Comparison of ENCODE assay signal across 8 mouse cellular contexts in the genomic region with DNA sequence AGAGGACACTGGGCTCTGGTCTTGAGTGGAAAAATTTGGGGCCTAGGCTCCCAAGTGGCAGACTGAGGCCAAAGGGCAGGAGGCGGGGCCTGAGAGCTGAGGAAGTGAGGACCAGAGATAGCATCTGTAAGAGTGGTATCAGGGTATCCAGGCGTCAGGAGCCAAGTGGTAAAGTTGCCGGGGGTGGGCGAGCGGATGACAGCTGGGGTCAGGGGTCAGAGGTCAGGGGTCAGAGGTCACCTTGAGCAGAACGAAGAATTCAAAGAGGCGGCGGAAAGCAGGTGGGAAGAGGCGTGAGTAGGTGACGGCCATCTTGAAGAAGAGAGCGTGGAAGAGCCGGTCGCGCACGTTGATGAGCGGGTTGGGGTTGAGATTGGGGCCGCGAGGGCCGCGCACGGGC. TPM values are rescaled to one million over a fixed set of nuclear protein-coding genes. Genes with fewer than 3 reads are reported as not detected.
DNase-seq lines count a peak whose midpoint lies in the region; ATAC-seq and TF ChIP-seq lines count a peak whose summit lies in the region.

No protein-coding gene starts in this region.

- peak overlapping the region; percentile 75 for H3K4me3 ChIP-seq in heart, adult 2 months
- H3K4me3 ChIP-seq in midbrain, postnatal 0 days (ENCODE audit: low read depth, low read length) = peak overlapping the region; percentile 75

- 2% methylated on average over 12 of the region's 21 CpGs for WGBS in heart, adult 2 months
- 0% methylated on average over 16 of the region's 21 CpGs for WGBS in midbrain, postnatal 0 days

- H3K4me2 ChIP-seq in midbrain, postnatal 0 days (ENCODE audit: low read depth, low read length, poor library complexity, severe bottlenecking) = peak overlapping the region; percentile 69

- H3K4me1 ChIP-seq in heart, adult 2 months (ENCODE audit: control insufficient read depth, insufficient read depth, low read length) = peaks cover 18% of the 10 kb centered on the region
- peaks cover 17% of the 10 kb centered on the region for H3K4me1 ChIP-seq in midbrain, postnatal 0 days (ENCODE audit: insufficient read depth, low read length)

- no peak for TF ChIP-seq POLR2A in heart, adult 2 months (IDR thresholded peaks at IDR 0.05; ENCODE audit: insufficient read depth, low read depth, low read length)

- TF ChIP-seq EP300 in heart, adult 2 months (IDR thresholded peaks at IDR 0.05; ENCODE audit: insufficient read depth, low read depth, low read length) = 0 out of 2 replicates have a peak, but pooled peaks have one; percentile 16

- H3K79me2 ChIP-seq in heart, adult 2 months (replicated peaks; ENCODE audit: control insufficient read depth, insufficient read depth, low read length) = peaks cover 5% of the 10 kb centered on the region

- intact Hi-C loops in heart, adult 2 months (cut with DNase I) = loop anchor here (1.0 to 10.0 kb wide), 4 partner anchors 23 to 281 kb away; partner anchors contain the start of genes Arid3a, Dazap1, Gamt and Wdr18

- peak overlapping the region; percentile 89 for H3K27ac ChIP-seq in heart, adult 2 months
- peak overlapping the region; percentile 96 for H3K27ac ChIP-seq in midbrain, postnatal 0 days (ENCODE audit: low read depth, low read length)

- H3K9ac ChIP-seq in heart, adult 2 months (ENCODE audit: low read depth, low read length) = peak overlapping the region; percentile 87
- peak overlapping the region; percentile 89 for H3K9ac ChIP-seq in midbrain, postnatal 0 days (replicated peaks; ENCODE audit: low read length, poor library complexity, severe bottlenecking)

- no peak for ATAC-seq in cerebellum, adult (ENCODE audit: insufficient number of reproducible peaks, low FRiP score, low TSS enrichment)
- ATAC-seq in midbrain, postnatal 0 days (ENCODE audit: low FRiP score) = no peak

- no peak for TF ChIP-seq CTCF in heart, adult 2 months (IDR thresholded peaks at IDR 0.05)
- no peak for TF ChIP-seq CTCF in midbrain, postnatal 0 days (IDR thresholded peaks at IDR 0.05)

- H3K27me3 ChIP-seq in heart, adult 2 months (ENCODE audit: control insufficient read depth, insufficient read depth, low read length) = no peaks in the 10 kb centered on the region
- H3K27me3 ChIP-seq in midbrain, postnatal 0 days (ENCODE audit: insufficient read depth, low read length) = peaks cover 10% of the 10 kb centered on the region

- H3K9me3 ChIP-seq in midbrain, postnatal 0 days (ENCODE audit: low read length) = no peaks in the 10 kb centered on the region

- peak; percentile 79 for DNase-seq in cerebellum, adult 11 months
- DNase-seq in embryo, embryonic 9.5 days (ENCODE audit: extremely low spot score) = peak; percentile 74
- peak; percentile 75 to 76 for DNase-seq in heart, adult 2 months
- DNase-seq in kidney, adult 9 months = peak; percentile 90
- peak; percentile 84 for DNase-seq in liver
- DNase-seq in midbrain, postnatal 0 days (ENCODE audit: low spot score) = peak; percentile 65
- peak; percentile 62 to 75 for DNase-seq in spleen, postnatal 36 days (ENCODE audit: low spot score in 2 of 2)

- H3K36me3 ChIP-seq in heart, adult 2 months (ENCODE audit: control insufficient read depth, insufficient read depth, low read length) = no peaks in the 10 kb centered on the region
- H3K36me3 ChIP-seq in midbrain, postnatal 0 days (ENCODE audit: insufficient read depth, low read length) = peaks cover 10% of the 10 kb centered on the region

RNA-seq across cellular contexts. Expression of gene Tmem259, which starts 0.5 kb away (rescaled TPM):
- total RNA-seq in heart, adult 2 months (2021) = 100 to 1,000 TPM; 109 to 124 TPM
- 184 and 220 TPM in 2 replicates for polyA plus RNA-seq in heart, adult 2 months (2012; rRNA removed)
- total RNA-seq in midbrain, postnatal 0 days (2014; rRNA removed) = 134 and 172 TPM in 2 replicates
- polyA plus RNA-seq in midbrain, postnatal 0 days (2015; fragmentation: Nextera tagmentation; extraction: Ambion mirVana) = 26.2 and 29.3 TPM in 2 replicates

RNA-seq across cellular contexts. Expression of gene Cnn2, which starts 4.7 kb away (rescaled TPM):
- 10 to 100 TPM; 30.2 to 39.3 TPM for total RNA-seq in heart, adult 2 months (2021)
- 52.5 and 60.7 TPM in 2 replicates for polyA plus RNA-seq in heart, adult 2 months (2012; rRNA removed)
- total RNA-seq in midbrain, postnatal 0 days (2014; rRNA removed) = 14.8 and 19.5 TPM in 2 replicates
- 12.6 and 12.8 TPM in 2 replicates for polyA plus RNA-seq in midbrain, postnatal 0 days (2015; fragmentation: Nextera tagmentation; extraction: Ambion mirVana)

RNA-seq across cellular contexts. Expression of gene Abca7, which starts 12.6 kb away (rescaled TPM):
- 1 to 10 TPM; 6.6 to 8.0 TPM for total RNA-seq in heart, adult 2 months (2021)
- 9.2 and 10.8 TPM in 2 replicates for polyA plus RNA-seq in heart, adult 2 months (2012; rRNA removed)
- 9.3 TPM in 2 replicates for total RNA-seq in midbrain, postnatal 0 days (2014; rRNA removed)
- polyA plus RNA-seq in midbrain, postnatal 0 days (2015; fragmentation: Nextera tagmentation; extraction: Ambion mirVana) = 1.7 and 1.9 TPM in 2 replicates

RNA-seq across cellular contexts. Expression of gene Grin3b, which starts 13.2 kb away (rescaled TPM):
- total RNA-seq in heart, adult 2 months (2021) = under 1 TPM; 0.20 to 0.31 TPM
- polyA plus RNA-seq in heart, adult 2 months (2012; rRNA removed) = 0.20 and 0.29 TPM in 2 replicates
- 0.42 and 2.2 TPM in 2 replicates for total RNA-seq in midbrain, postnatal 0 days (2014; rRNA removed)
- 0.11 and 0.21 TPM in 2 replicates for polyA plus RNA-seq in midbrain, postnatal 0 days (2015; fragmentation: Nextera tagmentation; extraction: Ambion mirVana)

RNA-seq across cellular contexts. Expression of gene Wdr18, which starts 23.7 kb away (rescaled TPM):
- 10 to 100 TPM; 27.8 to 29.4 TPM for total RNA-seq in heart, adult 2 months (2021)
- 31.7 and 32.2 TPM in 2 replicates for polyA plus RNA-seq in heart, adult 2 months (2012; rRNA removed)
- total RNA-seq in midbrain, postnatal 0 days (2014; rRNA removed) = 72.6 and 87.6 TPM in 2 replicates
- polyA plus RNA-seq in midbrain, postnatal 0 days (2015; fragmentation: Nextera tagmentation; extraction: Ambion mirVana) = 102 and 116 TPM in 2 replicates
